Mouse (Mus musculus): ENCODE results near the gene 1700001K19Rik.
A peak's percentile ranks its signal among the peaks of the same experiment; 100 is the strongest.
"Not testable (repeated sequence)": the region's sequence is repeated elsewhere in the genome, so short reads cannot be mapped to it uniquely, and the experiment has no call there.

The 1700001K19Rik gene

DNA sequence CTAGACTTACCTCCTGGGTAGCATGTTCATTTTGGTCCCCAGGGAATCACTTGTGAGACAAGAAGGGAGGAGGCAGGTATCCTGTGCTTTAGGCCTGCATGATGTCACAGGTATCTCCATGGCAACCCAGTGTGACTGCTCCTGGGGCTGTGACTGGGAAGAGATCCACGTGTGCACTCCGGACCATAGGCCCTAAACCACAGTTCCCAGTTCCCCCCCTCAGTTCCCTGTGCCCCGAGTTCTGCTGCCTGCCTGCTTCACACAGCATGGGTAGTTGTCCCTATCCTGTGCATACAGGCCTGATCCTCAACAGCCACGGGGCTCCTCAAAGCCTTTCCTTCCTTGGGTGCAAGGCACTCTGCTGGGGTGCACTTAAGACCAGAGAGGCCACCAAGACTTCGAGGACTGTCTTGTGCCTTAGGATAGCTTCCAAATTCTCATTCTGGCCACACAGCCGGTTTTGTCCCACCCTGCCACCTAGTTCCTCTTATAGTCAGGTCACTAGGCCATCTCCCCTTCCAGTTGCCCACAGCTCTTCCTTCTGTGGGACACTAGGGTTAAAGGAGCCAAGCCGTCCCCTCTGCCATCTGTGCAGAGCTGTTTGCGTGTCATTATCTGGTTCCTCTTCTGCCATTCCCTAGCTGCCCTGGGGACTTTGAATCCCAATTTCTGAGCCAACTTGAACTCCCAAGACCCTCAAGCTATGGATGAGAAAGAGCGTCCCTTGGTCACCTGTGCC is at the start of gene 1700001K19Rik:
1700001K19Rik (minus strand) TSS at position 59 of the 739 bp plus-strand sequence.
- no peak for DNase-seq

DNA sequence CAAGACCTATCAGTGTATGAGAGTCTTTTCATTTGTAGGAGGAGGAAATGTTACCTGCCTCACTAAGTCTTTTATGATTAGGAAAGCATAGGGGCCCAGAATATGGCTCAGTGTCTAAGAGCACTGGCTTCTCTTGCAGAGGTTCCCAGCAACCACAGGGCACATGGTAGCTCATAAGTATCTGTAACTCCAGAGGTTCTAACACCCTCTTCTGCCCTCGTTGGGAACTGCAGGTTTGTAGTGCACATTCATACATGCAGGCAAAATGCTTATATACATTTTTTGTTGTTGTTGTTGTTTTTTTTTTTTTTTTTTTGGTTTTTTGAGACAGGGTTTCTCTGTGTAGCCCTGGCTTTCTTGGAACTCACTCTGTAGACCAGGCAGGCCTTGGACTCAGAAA is 44.0 kb upstream of the 1700001K19Rik start:
- no peak for DNase-seq

DNA sequence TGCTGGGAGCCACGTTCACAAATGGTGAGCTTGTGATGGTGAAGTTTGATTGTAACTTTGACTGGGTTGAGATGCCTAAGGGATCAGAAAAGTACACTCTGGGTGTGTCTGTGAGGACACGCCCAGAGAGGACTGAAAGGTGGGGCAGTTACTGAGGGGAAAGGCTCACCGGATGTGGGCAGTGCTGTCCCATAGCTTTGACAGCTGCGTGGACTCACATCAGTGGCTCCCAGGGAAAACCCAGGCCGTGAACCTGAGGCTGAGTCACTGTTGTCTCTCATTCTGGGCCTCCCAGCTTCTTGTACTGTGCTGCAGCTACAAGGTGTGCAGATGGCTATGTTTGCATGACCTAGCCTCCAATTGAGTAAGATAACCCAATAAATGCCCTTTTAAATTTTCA is 43.1 kb upstream of the 1700001K19Rik start:
- no peak for DNase-seq

DNA sequence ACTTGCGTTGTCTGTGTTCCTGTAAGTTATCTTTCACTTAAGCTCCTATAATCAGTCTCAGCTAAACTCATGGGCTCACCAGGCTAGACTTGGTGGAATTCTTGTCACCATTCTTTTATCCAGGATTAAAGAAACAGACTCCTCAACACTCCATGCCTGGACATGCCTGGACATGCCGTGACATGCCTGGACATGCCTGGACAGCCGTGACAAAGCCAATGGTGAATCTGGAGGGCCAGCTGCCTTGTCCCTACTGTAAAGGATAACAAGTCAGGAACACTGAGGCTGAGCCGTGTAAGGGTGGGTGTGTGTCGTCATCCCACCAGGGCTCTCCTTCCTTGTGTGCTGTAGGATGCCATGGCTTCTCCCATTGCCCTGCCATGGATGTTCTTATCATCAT is 42.6 kb upstream of the 1700001K19Rik start:
- no peak for DNase-seq

DNA sequence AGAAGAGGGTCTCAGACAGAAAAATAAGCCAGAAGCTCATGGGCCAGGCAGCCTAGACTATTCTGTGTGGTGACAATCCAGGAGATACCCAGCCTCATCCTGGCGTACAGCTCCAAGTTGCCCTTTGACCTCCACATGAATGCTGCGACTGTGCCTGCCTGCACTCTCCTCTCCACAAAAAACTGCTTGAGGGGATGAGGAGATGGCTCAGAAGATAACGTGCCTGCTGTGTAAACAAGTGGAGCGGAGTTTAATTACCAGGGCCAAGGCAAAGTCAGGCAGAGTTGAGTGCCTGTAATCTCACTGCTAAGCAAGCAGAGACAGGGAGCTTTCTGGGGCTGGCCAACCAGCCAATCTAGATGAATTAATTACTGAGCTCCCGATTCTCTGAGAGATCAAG is 33.6 kb upstream of the 1700001K19Rik start:
- DNase-seq: no peak

DNA sequence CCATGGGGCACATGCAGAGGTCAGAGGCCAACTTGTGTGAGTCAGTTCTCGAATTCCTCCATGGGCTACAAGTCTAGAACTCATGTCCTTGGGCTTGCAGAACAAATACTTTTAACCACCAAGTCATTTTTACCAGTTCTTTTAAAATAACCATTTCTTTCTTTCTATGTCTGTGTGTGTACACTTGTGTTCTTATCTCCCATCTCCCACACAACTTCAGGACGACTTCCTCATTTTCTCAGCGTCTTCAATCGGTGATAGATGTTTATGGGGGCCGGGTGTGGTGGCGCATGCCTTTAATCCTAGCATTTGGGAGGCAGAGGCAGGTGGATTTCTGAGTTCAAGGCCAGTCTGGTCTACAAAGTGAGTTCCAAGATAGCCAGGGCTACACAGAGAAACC is 31.8 kb upstream of the 1700001K19Rik start:
- DNase-seq: no peak

DNA sequence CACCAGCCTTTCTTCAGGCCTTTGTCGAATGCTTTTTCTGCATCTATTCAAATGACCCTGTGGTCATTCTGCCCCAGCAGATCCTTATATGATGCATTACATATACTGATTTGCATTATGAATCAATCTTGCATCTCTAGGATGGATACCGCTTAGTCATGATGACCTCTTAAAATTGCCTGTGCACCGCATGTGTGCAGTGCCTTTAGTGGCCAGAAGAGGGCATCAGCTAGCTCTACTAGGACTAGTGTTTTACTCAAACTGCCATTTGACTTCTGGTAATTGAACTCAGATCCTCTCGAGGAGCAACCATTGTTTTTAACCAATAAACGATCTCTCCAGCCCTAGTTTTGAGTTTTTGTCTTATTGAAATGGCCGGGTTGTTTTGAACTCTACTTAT is 31.4 kb upstream of the 1700001K19Rik start:
- peak in 1 of 2 experiments; percentile 42 for DNase-seq

DNA sequence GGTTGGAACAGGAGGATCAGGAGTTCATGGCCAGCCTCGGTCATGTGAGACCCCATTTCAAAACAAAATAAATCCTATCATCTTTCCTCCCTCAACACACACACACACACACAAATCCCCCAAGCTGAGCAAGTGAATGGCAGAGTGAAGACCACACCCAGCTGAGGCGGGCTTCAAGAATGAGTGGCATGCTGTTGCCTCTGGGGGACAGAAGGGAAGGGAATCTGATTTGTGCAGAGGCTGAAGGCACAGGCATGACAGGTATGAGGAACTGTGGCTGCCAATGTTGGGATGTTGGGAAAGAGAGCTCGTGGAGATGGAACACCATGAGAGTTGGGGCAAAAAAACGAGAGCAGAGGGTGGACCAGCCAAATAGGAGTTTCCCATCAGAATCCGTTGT is 28.9 kb upstream of the 1700001K19Rik start:
- DNase-seq: no peak

DNA sequence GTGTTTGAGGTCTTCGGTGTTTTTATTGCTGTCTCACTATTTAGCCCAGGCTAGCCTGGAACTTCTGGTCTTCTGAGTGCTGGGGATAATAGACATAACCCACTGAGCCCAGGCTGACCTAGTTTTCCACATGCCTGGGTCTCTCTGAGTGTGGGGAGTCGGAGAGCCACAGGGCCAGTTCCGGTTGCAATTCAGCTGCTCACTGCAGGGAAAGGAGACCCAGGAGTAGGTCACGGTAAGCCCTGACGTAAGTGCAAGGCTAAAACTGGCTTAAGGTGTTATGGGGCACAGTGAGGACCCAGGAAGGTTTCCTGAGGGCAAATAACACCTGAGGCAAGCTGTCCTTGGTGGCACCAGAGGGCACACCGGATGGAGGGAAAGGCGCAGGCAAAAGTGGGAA is 25.0 kb upstream of the 1700001K19Rik start:
- DNase-seq: no peak

DNA sequence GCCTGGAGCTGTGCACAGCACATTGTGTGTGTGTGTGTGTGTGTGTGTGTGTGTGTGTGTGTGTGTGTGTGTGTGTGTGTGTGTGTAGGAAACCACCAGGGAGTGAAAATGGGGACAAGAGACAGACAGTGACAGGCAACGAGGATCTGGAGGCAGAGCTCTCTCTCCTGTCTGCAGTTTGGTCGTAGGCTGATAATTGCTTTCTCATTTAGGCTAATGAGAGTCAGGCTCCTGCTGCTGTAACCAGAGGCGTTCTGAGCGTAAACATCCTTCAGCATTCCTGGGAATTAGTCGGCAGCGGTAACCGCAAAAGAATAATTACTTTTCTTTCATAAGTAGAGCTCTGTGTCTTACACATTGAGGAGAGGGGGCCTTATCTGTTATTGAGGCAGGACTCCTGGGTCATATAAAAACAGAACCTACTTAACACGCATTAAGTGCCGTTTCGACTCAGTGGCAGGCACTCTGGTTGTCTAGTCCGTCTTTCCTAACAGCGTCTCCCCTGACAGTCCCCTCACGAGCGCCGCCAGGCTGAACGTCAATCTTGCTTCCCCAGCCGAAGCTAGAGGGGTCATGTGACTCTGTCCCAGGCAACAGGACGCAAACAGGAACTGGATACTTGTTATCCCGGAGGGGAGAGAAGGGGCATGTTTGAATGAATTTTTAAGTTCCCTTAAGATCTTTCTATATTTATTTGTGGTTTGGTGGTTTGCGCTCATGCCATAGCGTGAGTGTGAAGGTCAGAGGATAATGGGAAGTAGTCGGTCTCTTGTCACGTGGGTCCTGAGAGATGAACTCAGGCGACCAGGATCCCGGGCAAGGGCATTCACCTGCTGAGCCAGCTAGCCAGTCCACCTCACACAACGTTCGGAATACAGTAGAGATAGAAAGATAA is 24.2 kb upstream of the 1700001K19Rik start:
- DNase-seq: peak; percentile 45 to 46

DNA sequence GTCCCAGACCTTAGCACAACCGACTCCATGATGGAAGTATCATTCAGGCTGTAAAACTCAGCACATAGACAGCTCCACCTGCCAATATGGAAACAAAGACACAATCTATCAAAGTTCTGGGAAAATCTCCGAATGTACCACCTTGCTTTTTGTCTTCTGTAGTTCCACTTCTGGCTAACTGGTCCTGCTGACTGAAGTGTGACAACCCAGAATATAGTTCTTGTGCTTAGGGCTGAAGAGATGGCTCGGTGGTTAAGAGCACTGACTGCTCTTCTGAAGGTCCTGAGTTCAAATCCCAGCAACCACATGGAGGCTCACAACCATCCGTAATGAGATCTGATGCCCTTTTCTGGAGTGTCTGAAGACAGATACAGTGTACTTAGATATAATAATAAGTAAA is 23.0 kb upstream of the 1700001K19Rik start:
- not testable (repeated sequence) for DNase-seq

DNA sequence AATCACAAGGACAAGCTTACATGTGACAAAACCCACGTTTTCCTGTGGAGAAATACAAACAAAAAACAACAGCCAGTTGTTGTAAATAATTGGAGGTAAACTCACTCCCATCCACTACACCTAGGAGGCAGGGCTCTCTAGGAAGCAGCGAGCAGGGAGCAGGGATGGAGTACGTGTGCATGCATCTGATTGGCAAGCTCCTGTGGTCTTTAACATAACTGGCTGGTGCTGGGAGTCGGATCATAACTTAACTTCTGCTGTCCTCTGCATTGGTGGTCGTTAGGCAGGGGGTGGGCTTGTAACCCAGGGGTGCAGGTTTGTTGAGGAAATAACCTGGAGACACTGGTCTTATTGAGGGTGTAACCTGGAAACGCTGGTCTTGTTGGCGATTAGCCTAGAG is 21.3 kb upstream of the 1700001K19Rik start:
- no peak for DNase-seq

DNA sequence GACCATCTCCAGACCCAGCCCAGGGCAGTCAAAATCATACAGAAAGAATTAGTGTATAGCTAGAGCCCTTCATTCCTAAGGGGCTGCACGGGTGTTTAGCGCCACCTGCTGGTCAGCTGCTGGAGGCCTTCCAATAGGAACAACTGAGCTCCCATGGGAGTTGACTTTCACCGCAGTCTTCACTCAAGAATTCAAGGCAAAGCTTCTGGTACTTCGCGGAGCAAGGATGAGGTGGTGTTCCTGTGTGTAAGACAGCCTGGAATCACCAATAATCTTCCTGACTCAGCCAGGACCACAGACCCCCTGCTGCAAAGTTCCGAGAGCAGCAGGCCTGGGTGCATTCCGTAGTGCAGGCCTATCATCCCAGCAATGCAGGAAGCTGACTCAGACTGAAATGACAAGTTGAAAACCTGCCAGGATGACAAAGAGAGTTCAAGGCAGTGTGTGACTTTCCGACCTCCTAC is 20.6 kb upstream of the 1700001K19Rik start:
- DNase-seq: peak; percentile 88 to 93

DNA sequence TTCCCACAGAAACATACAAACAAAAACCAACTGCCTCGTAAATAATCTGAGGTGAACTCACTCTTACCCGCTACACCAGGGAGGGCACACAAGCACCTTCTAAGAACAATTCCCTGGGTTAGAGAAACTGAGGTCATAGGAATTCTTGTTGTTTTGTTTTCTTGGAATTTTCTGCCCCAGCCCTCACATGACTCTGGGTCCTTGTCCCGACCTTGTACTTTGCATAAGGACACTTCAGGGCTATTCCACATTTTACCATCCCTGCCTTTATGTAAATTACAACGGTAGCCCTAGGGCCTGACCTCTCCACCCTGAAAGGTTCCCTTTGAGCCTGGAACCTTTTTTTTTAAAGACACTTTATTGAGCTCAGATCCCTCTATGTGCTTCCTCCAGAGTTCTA is 20.1 kb upstream of the 1700001K19Rik start, which contains the start of gene Hsp90aa1:
Hsp90aa1 (minus strand) TSS at position 173 of the 400 bp plus-strand sequence.
- no peak for DNase-seq

DNA sequence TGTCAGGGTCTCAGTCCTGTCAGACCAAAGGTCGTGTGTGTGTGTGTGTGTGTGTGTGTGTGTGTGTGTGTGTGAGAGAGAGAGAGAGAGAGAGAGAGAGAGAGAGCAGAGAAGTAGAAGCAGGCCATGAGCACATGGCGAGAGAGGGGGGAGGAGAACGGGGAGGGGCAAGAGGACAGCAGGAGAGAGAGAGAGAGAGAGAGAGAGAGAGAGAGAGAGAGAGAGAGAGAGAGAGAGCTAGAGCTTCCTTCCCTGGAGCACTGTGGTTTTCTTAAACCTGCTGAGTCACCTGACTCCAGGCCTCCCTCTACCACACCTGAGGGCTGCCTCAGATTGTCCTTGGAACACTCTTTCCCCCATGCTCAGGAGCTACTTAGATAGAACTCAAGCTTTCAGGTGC is 18.9 kb upstream of the 1700001K19Rik start:
- DNase-seq: not testable (repeated sequence)

DNA sequence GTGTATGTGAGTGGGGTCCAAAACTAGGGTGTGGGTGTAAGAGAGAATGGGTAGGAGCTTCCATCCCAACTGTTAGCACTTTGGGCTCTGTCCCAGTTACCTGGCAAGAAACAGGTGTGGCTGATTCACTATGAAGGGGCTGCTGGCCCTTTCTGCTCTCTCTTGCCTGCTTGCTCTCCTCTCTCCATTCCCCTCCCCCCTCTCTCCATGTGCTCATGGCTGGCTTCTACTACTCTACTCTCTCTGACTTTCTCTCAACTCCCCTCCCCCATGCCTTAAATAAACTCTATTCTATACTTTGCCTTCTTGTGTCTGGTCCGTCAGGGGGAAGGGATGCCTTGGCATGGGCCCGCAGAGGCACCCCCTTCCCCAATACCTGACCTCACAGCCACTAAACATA is 18.3 kb upstream of the 1700001K19Rik start:
- no peak for DNase-seq

DNA sequence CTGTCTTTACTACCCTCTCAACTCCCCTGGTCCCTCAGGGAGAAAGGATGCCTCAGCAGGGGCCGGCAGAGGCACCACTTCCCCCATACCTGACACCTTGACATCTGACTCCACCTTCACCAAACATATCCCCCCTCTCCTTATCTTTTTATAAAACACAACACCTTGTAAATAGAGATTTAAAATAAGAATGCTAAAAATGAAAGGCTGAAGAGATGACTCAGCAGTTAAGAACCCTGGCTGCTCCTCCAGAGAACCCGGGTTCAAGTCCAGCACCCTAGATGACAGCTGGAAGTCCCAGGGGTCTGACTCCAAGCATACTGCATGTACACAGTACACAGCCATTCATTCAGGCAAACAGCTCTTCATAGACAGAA is 16.7 kb upstream of the 1700001K19Rik start:
- no peak for DNase-seq

DNA sequence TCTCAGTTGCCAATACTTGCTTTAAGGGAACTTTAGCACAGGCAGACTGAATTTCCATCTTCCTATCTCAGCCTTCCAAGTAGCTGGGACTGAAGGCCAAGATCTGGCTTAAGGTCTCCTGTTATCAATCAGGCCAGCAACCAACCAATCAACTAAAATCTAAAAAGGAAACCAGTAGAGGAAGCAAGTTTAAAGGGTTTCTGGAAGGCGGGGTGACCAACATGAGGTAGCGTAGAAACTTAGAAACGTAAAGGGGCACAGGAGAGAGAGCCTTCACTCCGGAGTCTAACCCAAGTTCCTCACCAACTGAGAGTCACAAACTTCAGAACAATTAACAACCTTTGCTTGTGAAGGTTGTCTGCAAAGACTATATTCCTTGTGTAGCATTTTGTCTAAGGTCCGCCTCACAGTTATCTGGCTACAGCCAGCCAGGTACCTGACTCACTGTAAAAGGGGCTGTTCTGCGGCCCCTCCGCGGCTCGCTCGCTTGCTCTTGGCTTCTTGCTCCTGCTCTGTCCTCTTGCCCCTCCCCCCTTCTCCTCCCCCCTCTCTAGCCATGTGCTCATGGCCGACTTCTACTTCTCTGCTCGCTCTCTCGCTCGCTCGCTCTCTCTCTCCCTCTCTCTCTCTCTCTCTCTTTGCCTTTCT is 16.2 kb upstream of the 1700001K19Rik start:
- no peak for DNase-seq

DNA sequence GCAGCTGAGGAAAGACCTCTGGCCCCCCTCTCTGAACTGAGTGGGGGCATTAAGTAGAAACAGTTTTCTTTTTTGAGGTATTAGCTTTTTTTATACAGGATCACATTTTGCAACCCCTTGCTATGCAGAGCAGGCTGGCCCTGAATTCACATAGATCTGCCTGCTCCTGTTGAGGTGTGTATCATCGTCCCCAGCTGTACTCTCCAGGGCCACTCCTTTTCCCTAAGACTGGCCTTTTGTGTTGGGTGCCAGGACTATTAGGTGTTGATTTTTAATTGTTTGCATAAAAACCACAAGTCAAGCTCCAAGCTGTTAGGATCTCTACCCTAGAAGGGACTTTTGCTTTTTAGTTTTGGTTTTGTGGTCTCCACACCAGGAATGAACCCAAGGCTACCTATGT is 15.7 kb upstream of the 1700001K19Rik start:
- DNase-seq: no peak

DNA sequence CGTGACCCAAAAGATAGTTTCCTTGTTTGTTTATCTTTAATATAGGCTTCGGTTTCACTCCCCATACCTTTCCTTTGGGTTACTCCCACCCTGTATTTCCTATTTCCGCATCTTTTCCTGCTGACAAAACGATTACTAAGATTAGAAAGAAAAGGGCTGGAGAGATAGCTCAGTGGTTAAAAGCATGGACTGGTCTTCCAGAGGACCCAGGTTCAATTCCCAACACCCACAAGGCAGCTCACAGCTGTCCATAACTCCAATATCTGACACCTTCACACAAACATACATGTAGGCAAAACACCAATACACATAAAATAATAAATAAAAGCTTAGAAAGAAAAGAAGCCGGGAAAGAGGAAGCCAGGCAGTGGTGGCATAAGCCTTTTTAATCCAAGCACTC is 15.0 kb upstream of the 1700001K19Rik start:
- DNase-seq: no peak

DNA sequence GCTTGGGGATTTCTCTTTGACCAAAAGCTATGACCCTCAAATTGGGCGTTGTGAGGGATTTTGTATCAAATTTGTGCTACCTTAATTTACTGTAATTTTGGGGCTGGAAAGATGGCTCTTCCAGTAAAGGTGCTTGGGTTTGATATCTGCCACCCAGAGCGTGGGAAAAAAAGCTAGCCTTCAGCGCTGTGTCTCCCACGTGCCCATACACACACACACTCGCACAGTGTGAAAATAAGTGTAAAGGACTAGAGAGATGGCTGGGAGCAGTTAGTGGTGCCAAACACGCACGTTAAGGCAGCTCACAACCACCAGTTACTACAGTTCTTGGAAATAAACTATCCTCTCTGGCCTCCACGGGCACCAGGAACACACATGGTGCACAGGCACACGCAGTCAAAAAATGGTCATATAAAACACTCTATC is 14.6 kb upstream of the 1700001K19Rik start:
- DNase-seq: no peak

DNA sequence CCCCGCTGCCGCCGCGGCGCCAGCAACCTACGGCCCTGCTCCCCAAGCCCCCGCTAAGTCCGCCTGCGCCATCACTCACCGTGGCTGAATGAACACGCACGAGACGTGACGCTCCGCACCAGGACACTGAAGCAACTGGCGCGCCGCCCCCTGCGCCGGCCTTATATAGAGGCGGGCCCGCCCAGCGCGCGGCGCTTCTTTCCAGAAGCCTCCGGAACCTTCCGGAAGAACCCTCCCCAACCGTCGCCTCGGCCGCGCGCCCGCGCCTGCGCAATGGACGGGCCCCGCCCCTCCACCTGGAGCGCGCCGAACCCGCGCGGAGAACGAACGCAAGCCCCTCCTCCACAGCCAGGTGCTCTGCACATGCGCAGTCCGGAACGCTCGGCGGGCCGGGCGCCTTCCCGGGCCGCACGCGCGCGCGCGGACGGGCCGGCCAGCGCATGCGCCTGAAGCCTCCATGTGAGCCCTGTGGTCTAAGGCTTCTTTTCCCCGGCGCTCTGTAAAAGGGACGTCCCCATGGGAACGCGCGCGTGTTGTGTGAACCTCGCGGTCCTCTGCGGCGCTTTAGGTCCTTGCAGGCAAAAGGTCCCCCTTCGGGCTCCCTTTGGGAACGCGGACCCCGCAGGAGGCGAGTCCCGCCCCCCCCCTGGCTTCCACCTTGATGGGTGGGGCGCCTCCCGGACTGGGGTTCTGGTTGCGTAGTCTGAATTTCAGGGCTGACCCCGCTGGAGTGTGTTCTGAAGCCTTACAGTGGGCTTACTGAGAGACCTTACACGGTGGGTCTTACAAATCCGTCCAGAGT is 14.0 kb upstream of the 1700001K19Rik start:
- DNase-seq: peak; percentile 99 to 100
